Mouse (Mus musculus) embryonic facial prominence, embryonic 13.5 days (tissue): ENCODE data around the gene Rnf141. TPM values are rescaled to one million over a fixed set of nuclear protein-coding genes. Genes with fewer than 3 reads are reported as not detected.
A peak's percentile ranks its signal among the peaks of the same experiment; 100 is the strongest.

Experiments
- ATAC-seq: fragments of 200-750 bp; cut with Nextera tagmentation; 2 replicates; pipeline ENCODE4 v1.8.0; 2017; ENCODE audit warnings: low read depth; ENCODE audit not compliant: insufficient number of reproducible peaks, insufficient read depth, low FRiP score, low TSS enrichment
- H3K27ac ChIP-seq: fragments of 300-500 bp; sonication (generic); 2 replicates; pipeline ENCODE4 v1.5.1; 2015; ENCODE audit warnings: moderate library complexity, mild to moderate bottlenecking, inconsistent platforms
- H3K27me3 ChIP-seq: fragments of 300-500 bp; sonication (generic); 2 replicates; pipeline ENCODE4 v1.6.1; 2015; ENCODE audit warnings: mild to moderate bottlenecking, inconsistent platforms
- H3K36me3 ChIP-seq: fragments of 300-500 bp; sonication (generic); 2 replicates; pipeline ENCODE4 v1.6.1; 2015; ENCODE audit warnings: mild to moderate bottlenecking, inconsistent platforms
- H3K4me1 ChIP-seq: fragments of 300-500 bp; sonication (generic); 2 replicates; pipeline ENCODE4 v1.6.1; 2015; ENCODE audit warnings: inconsistent platforms
- H3K4me2 ChIP-seq: fragments of 300-500 bp; sonication (generic); 2 replicates; pipeline ENCODE4 v1.6.1; 2015; ENCODE audit warnings: moderate library complexity, mild to moderate bottlenecking, inconsistent platforms
- H3K4me3 ChIP-seq: fragments of 300-500 bp; sonication (generic); 2 replicates; pipeline ENCODE4 v1.5.1; 2015; ENCODE audit warnings: mild to moderate bottlenecking, inconsistent platforms
- H3K9ac ChIP-seq: fragments of 300-500 bp; sonication (generic); 2 replicates; pipeline ENCODE4 v1.6.1; 2015; ENCODE audit warnings: mild to moderate bottlenecking, inconsistent platforms
- H3K9me3 ChIP-seq: fragments of 300-500 bp; sonication (generic); 2 replicates; pipeline ENCODE4 v1.6.1; 2016; ENCODE audit warnings: inconsistent platforms
- WGBS: fragments of 180-500 bp; shearing (Covaris S2); methylation state at CpG from one replicate; pipeline ENCODE4 v1.1.7; 2015; ENCODE audit warnings: mixed read lengths; 5-methylcytosine and 5-hydroxymethylcytosine counted together
- polyA plus RNA-seq: library from polyadenylated mRNA; unstranded; fragments of >200 nt; fragmentation: Nextera tagmentation; extraction: Ambion mirVana; gene quantifications from 2 replicates; pipeline ENCODE4 v1.2.1, GENCODE M21; 2015

Gene Rnf141
- polyA plus RNA-seq, 1 experiment from 2014 or later: 16.9 TPM

DNA sequence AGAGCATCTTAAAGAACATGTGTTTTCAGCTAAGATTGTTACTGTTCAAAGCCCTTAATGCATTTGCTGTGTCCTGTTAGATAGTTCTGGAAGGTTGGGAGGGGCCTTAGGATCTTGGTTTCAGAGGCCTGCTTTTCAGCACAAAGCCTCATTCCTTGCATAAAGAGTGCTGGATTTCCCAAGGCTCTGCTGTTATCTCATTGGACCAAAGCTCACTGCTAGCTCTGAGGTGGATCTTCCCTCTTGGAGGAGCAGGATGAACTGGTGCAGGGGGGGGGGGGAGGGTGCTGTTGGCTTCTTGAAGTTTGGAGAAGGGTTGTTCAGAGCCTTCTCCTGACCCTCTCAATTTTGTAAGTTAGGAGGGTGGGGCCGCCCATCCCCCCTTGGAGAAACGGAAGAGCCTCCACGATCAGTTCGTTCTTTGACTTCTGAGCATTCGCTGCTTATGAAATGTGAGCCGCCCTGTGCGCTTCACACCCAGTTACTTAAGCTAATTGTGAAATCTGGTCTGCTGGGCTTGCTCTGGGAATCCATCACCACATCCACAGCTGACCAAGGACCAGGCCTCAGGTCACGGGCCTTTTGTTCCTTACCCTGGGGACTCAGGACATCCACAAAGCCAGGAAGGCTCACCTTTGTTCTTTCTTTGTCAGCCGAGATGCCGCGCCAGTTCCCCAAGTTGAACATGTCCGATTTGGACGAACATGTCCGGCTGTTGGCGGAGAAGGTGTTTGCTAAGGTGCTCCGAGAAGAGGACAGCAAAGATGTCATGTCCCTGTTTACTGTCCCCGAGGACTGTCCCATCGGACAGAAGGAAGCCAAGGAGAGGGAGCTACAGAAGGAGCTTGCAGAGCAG, 66.9 kb downstream of the Rnf141 start:
- H3K4me2 ChIP-seq: no peak overlapping the region
- no peak overlapping the region for H3K9ac ChIP-seq
- H3K9me3 ChIP-seq: no peaks in the 10 kb centered on the region
- H3K4me1 ChIP-seq: peaks cover 51% of the 10 kb centered on the region
- ATAC-seq: no peak
- 74% methylated on average over 18 of the region's 18 CpGs for WGBS
- H3K27ac ChIP-seq: no peak overlapping the region
- H3K4me3 ChIP-seq: no peak overlapping the region
- H3K36me3 ChIP-seq: no peaks in the 10 kb centered on the region
- H3K27me3 ChIP-seq: no peaks in the 10 kb centered on the region

DNA sequence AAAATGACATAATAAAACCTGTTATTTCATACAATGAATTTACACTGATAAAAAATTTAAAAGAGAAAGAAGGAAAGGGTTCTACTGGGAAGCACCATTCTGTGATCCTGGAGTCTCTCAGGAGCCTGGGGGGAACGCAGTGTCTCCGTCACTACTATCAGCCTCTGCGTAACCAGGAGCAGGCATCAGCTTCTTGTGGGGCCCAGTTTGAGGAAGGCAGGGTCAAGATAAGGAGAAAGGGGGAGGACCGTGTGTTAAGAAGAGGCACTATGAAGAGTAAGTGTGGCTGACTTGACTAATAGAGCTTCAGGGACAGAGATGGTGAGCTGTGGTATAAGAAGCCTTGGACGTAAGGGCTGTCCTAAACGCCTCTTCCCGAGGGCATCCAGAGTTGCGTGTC, 69.6 kb downstream of the Rnf141 start:
- Histone ChIP-seq H3K27ac (no peak overlapping the region), H3K9ac (no peak overlapping the region), H3K36me3 (no peaks in the 10 kb centered on the region), H3K4me2 (no peak overlapping the region), H3K4me3 (no peak overlapping the region), H3K4me1 (peaks cover 28% of the 10 kb centered on the region), H3K27me3 (peaks cover 4% of the 10 kb centered on the region), H3K9me3 (no peaks in the 10 kb centered on the region)
- 87% methylated on average over 8 of the region's 8 CpGs for WGBS
- ATAC-seq: no peak

DNA sequence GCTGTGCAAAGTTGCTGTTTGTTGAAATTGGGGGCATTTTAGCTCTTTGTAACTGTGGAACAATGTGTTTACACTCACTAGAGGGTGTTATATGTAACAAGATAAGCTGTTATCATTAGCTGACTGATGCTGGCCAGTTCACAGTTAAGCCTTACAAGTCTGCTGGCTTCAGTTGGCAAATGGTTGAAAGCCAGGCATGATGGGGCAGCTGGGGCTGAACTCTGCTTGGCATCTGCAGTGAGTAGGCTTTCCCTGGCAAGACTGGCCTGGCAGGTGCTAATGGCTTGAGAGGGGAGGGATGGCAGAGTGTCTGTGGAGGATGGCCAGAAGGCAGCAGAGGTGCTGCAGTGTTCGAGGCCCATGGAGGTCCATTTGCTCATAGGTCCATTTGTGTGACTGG, 70.2 kb downstream of the Rnf141 start:
- ATAC-seq: no peak
- 95% methylated on average over 1 of the region's 1 CpGs for WGBS
- Histone ChIP-seq H3K4me3 (no peak overlapping the region; the same call in 1 of the 2 replicates), H3K4me2 (peak overlapping the region; percentile 23), H3K27ac (peak overlapping the region; percentile 80), H3K9me3 (no peaks in the 10 kb centered on the region), H3K36me3 (no peaks in the 10 kb centered on the region), H3K9ac (no peak overlapping the region), H3K4me1 (peaks cover 32% of the 10 kb centered on the region), H3K27me3 (peaks cover 10% of the 10 kb centered on the region)

DNA sequence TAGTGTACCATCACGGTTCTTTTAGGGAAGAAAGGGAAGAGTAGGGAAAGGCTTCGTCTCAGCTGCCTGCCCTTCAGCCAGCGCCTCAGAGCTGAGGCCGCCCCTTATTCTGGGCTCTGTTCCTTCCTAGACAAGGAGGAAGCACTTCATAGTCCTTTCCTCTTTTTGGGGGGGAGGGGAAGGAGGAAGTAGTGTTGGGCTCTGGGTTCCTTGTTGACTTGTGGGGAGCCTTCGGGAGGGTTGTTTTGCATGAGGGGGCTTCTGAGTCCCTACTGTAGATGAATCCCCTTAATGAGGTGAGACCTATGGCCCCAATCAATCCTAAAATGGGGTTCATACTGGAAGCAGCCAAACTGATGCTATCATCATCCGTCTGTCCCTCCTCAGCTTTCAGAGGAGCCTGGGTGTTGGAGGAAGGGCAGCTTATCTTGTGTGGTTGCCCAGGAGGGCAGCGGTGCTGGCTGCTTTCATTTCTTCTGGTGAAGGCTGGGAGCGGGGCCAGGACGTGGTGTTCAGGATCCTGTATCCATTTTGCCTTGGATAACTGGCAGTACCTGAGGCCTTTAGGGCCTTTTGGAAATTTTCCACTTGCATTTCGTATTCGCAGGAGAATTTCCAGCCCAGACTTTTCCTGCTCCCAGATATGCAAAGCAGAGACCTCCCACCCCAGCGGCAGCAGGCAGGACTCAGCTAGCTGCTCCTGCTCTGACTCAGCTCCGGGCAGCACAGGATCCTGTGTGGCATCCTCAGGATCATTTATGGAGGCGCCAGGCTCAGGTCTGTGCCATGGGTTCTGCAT, 70.9 kb downstream of the Rnf141 start:
- Histone ChIP-seq H3K9me3 (no peaks in the 10 kb centered on the region), H3K27me3 (peaks cover 17% of the 10 kb centered on the region), H3K4me1 (peaks cover 38% of the 10 kb centered on the region), H3K4me2 (peak overlapping the region; percentile 23), H3K36me3 (no peaks in the 10 kb centered on the region), H3K27ac (peak overlapping the region; percentile 80), H3K9ac (no peak overlapping the region), H3K4me3 (no peak overlapping the region; the same call in 1 of the 2 replicates)
- WGBS: 35% methylated on average over 14 of the region's 14 CpGs
- no peak for ATAC-seq

DNA sequence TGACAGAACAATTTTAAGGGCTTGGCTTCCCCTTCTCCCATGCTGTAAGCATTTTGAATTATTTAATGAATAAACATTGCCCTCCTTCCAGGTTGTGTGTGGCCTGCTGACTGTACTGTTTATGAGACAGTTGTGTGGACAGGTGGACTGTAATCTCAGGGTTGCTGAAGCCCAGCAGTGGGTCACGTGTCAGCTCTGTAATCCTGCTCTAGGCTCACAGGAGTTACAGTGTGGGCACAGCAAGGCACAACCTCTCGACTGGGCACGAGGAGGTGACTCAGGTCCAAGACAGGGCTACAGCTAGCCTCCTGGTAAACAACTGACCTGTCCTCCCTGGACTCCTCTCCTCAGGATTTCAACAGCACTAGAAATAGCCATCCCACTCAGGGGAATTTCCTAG, 71.9 kb downstream of the Rnf141 start:
- Histone ChIP-seq H3K27ac (no peak overlapping the region), H3K27me3 (peaks cover 25% of the 10 kb centered on the region), H3K9ac (no peak overlapping the region), H3K4me1 (peaks cover 36% of the 10 kb centered on the region), H3K4me2 (no peak overlapping the region), H3K36me3 (no peaks in the 10 kb centered on the region), H3K4me3 (no peak overlapping the region), H3K9me3 (no peaks in the 10 kb centered on the region)
- ATAC-seq: no peak
- 86% methylated on average over 3 of the region's 3 CpGs for WGBS

DNA sequence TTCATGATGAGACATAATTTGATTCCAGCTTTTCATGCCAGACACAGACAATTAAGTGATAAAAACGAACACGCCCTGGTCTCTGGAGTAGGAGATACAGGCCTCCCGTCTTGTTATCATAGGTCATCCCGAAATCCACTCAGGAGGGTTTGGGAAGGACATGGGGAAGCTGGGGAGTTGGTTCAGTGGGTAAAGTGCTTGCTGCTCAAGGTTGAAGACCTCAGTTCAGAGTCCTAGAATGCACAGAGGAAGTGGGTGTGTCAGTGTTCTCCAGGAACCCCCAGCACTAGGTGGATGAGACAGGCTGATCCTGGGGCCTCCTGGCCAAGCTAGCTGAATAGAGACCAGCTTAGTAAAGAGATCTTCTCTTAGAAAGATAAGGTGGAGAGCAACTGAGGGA, 73.3 kb downstream of the Rnf141 start:
- Histone ChIP-seq H3K27ac (no peak overlapping the region), H3K4me3 (no peak overlapping the region), H3K9ac (no peak overlapping the region), H3K4me2 (no peak overlapping the region), H3K4me1 (peaks cover 27% of the 10 kb centered on the region), H3K27me3 (peaks cover 25% of the 10 kb centered on the region), H3K9me3 (no peaks in the 10 kb centered on the region), H3K36me3 (no peaks in the 10 kb centered on the region)
- no peak for ATAC-seq
- WGBS: 90% methylated on average over 4 of the region's 4 CpGs

DNA sequence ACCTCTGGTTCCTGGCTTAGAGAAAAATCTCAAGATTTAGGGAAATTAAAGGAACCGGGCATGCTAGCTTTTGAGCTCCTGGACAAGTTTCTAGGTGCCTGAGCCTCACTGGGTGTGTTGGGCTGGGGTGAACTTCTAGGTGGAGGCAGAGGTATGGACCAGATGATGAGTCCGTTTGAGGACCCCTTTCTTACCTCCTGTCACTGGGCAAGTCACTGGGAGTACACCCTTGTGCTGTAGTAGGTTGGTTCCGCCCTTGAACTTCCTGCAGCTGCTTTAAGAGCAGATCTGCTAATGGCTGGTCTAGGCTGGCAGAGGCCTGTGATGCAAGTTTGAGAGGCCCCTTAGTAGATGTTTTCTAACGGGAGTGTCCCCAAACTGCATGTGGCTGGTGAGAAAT, 75.2 kb downstream of the Rnf141 start:
- Histone ChIP-seq H3K36me3 (no peaks in the 10 kb centered on the region), H3K27me3 (peaks cover 25% of the 10 kb centered on the region), H3K9me3 (no peaks in the 10 kb centered on the region), H3K4me2 (peak overlapping the region; percentile 98), H3K9ac (peak overlapping the region; percentile 79), H3K4me1 (peaks cover 24% of the 10 kb centered on the region), H3K4me3 (peak overlapping the region; percentile 61), H3K27ac (no peak overlapping the region)
- ATAC-seq: no peak; the same call in 1 of the 2 replicates
- WGBS: 47% methylated on average over 4 of the region's 4 CpGs

DNA sequence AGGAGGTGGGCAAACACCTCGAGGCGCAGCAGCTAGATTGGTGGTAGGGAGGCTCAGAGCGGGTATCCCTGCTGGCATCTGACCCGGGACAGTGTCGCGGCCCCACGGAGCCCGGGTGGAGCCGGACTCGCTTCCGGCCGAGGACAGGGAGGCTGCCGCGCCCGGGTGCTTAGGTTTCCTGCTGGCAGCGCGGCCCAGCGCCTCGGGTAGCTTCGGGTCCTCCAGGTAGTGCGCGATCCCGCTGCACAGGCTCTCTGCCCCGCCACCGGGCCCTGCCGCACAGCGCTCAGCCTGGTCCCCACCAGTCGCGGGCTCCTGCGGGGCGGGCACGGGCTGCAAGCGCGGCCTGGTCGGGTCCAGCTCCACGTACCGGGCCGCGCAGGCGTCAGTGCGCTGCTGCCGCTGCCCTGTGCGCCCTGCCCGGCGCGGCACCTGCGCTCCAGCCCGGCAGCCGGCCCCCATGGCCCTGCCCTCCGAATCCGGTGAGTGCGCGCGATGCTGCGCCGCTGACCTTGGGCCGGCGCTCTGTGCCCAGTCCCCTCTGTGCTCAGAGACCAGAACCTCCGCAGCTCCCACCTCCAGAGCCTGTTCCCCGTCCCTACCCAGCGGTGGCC, 75.7 kb downstream of the Rnf141 start:
- peak; percentile 54; the same call in 1 of the 2 replicates for ATAC-seq
- Histone ChIP-seq H3K4me2 (peak overlapping the region; percentile 98), H3K9ac (peak overlapping the region; percentile 79), H3K9me3 (no peaks in the 10 kb centered on the region), H3K4me3 (peak overlapping the region; percentile 61), H3K4me1 (peaks cover 18% of the 10 kb centered on the region), H3K27me3 (peaks cover 25% of the 10 kb centered on the region), H3K27ac (no peak overlapping the region; the same call in 1 of the 2 replicates), H3K36me3 (no peaks in the 10 kb centered on the region)
- WGBS: under 1% methylated on average over 61 of the region's 61 CpGs

DNA sequence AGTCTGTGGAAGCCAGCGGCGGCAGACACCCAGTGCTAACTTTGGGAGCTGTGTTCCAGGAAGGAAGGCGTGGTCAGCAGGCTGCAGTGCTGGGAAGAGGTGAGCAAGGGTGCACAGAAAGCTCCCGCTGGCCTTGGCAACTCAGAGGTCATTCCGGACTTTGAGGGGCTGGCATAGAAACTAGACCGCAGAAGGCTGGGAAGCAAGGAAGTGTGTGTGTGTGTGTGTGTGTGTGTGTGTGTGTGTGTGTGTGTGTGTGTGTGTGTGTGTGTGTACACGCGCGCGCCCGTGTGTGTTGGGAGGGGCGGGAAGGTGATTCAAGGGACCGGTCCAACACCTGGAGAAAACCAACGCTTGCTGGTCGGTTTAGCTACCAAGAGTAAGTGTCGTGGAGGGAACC, 76.3 kb downstream of the Rnf141 start, which contains the start of gene Ampd3:
Gene Ampd3, plus strand, starts transcription at position 206 of the 400 bp plus-strand sequence.
- peaks cover 25% of the 10 kb centered on the region for H3K27me3 ChIP-seq
- no peaks in the 10 kb centered on the region for H3K9me3 ChIP-seq
- peak within 1 kb of the TSS; percentile 79 for H3K9ac ChIP-seq
- peak within 1 kb of the TSS; percentile 61 for H3K4me3 ChIP-seq
- no peaks in the 10 kb centered on the region for H3K36me3 ChIP-seq
- peaks cover 13% of the 10 kb centered on the region for H3K4me1 ChIP-seq
- no peak within 1 kb of the TSS; the same call in 1 of the 2 replicates for H3K27ac ChIP-seq
- no peak for ATAC-seq
- peak within 1 kb of the TSS; percentile 98 for H3K4me2 ChIP-seq
- 17% methylated on average over 16 of the region's 16 CpGs for WGBS

DNA sequence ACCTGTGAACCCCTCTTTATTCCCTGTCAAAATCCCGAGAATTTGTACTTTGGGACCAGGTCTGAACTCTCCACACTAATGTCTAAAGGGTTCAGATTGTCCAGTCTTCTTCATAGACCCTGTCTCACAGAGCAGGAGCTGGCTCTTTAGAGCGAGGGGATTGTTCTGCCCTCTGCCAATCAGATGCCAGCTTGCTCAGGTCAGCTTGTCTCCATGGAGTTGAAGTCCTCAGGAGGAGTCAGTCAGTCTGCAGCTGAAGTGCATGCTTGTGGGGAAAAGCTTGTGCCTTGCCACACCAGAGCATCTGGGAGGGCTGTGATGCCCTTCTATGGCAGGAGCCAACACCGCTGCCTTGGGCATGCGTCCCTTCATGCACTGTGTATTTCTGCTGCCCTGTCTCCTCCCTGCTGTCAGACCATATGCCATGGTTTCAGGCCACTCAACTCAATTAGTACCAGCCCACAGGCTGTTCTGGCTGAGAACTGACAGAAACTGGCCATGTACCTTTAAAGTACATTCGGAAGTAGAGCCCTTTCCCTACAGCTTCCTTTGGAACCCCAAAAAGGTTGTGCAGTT, 81.6 kb downstream of the Rnf141 start:
- no peaks in the 10 kb centered on the region for H3K36me3 ChIP-seq
- no peak overlapping the region for H3K4me2 ChIP-seq
- no peak overlapping the region for H3K27ac ChIP-seq
- 76% methylated on average over 5 of the region's 5 CpGs for WGBS
- no peak overlapping the region for H3K4me3 ChIP-seq
- H3K27me3 ChIP-seq: peaks cover 3% of the 10 kb centered on the region
- no peaks in the 10 kb centered on the region for H3K9me3 ChIP-seq
- H3K4me1 ChIP-seq: no peaks in the 10 kb centered on the region
- no peak for ATAC-seq
- H3K9ac ChIP-seq: no peak overlapping the region

DNA sequence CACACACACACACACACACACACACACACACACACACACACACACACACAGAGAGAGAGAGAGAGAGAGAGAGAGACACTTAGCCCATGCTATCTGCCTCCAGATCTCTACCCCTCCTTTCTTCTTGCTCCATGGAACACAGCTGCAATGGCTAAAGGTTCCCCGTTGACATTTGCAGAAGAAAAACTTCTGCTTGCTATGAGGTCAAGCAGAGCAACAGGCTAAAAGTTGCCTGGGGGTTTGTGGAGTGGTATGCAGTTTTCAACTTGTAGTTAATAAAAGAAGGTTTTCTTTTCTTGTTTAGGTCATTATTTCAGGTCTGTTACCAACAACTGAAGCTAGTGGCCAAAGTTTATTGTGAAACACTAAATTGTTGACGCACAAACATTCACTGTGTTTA, 87.8 kb downstream of the Rnf141 start:
- Histone ChIP-seq H3K36me3 (no peaks in the 10 kb centered on the region), H3K9ac (no peak overlapping the region), H3K4me3 (no peak overlapping the region), H3K27ac (no peak overlapping the region), H3K4me1 (peaks cover 10% of the 10 kb centered on the region), H3K27me3 (no peaks in the 10 kb centered on the region), H3K4me2 (no peak overlapping the region), H3K9me3 (no peaks in the 10 kb centered on the region)
- WGBS: 35% methylated on average over 2 of the region's 2 CpGs
- ATAC-seq: no peak
